Mouse (Mus musculus) midbrain, embryonic 14.5 days (tissue): ENCODE data around the gene Limch1. TPM values are rescaled to one million over a fixed set of nuclear protein-coding genes. Genes with fewer than 3 reads are reported as not detected.
A peak's percentile ranks its signal among the peaks of the same experiment; 100 is the strongest.

Experiments used
- ATAC-seq: fragments of 200-750 bp; cut with Nextera tagmentation; 2 replicates; pipeline ENCODE4 v1.8.0; 2017; ENCODE audit warnings: moderate number of reproducible peaks, moderate library complexity; ENCODE audit not compliant: low FRiP score, low TSS enrichment
- DNase-seq: peaks from one replicate; pipeline ENCODE4 v3.0.0-alpha.2; 2015
- H3K27ac ChIP-seq: fragments of 300-500 bp; sonication (generic); replicated peaks from 2 replicates; pipeline ENCODE4 v1.5.1; 2014; ENCODE audit warnings: mild to moderate bottlenecking, low read depth, low read length, moderate library complexity
- H3K27me3 ChIP-seq: fragments of 300-500 bp; sonication (generic); 2 replicates; pipeline ENCODE4 v1.6.1; 2014; ENCODE audit warnings: low read length, control low read depth, mixed read lengths; ENCODE audit not compliant: control insufficient read depth, insufficient read depth
- H3K36me3 ChIP-seq: fragments of 300-500 bp; sonication (generic); 2 replicates; pipeline ENCODE4 v1.6.1; 2014; ENCODE audit warnings: low read length, control low read depth; ENCODE audit not compliant: control insufficient read depth, insufficient read depth
- H3K4me1 ChIP-seq: fragments of 300-500 bp; sonication (generic); 2 replicates; pipeline ENCODE4 v1.6.1; 2014; ENCODE audit warnings: mild to moderate bottlenecking, antibody characterized with exemption, low read length, control low read depth; ENCODE audit not compliant: control insufficient read depth, insufficient read depth
- H3K4me2 ChIP-seq: fragments of 300-500 bp; sonication (generic); 2 replicates; pipeline ENCODE4 v1.6.1; 2014; ENCODE audit warnings: mild to moderate bottlenecking, low read length, moderate library complexity
- H3K4me3 ChIP-seq: fragments of 300-500 bp; sonication (generic); replicated peaks from 2 replicates; pipeline ENCODE4 v1.5.1; 2014; ENCODE audit warnings: low read depth, low read length
- H3K9ac ChIP-seq: fragments of 300-500 bp; sonication (generic); replicated peaks from 2 replicates; pipeline ENCODE4 v1.6.1; 2014; ENCODE audit warnings: mild to moderate bottlenecking, low read length, moderate library complexity
- H3K9me3 ChIP-seq: fragments of 300-500 bp; sonication (generic); 2 replicates; pipeline ENCODE4 v1.6.1; 2016; ENCODE audit warnings: low read length, control low read depth, mixed read lengths; ENCODE audit not compliant: control insufficient read depth
- WGBS: fragments of 180-500 bp; shearing (Covaris S2); extraction: QIAGEN DNeasy Blood & Tissue Kit; methylation state at CpG from one replicate; pipeline ENCODE4 v1.1.7; 2014; 5-methylcytosine and 5-hydroxymethylcytosine counted together
- polyA plus RNA-seq: library from polyadenylated mRNA; unstranded; fragments of >200 nt; fragmentation: Nextera tagmentation; extraction: Ambion mirVana; gene quantifications from 2 replicates; pipeline ENCODE4 v1.2.1, GENCODE M21; 2014

Gene Limch1
- 53.6 and 56.5 TPM in 2 replicates for polyA plus RNA-seq

GRCm38 (mm10) chr5:66745390-66745995 is at the start of gene Limch1:
Gene Limch1, plus strand, starts transcription at chr5:66745827.
- DNase-seq (peak; percentile 82), ATAC-seq (peak; percentile 78)
- peak within 1 kb of the TSS; percentile 76 for H3K4me3 ChIP-seq
- H3K9me3 ChIP-seq = no peaks in the 10 kb centered on the region
- peak within 1 kb of the TSS; percentile 78 for H3K9ac ChIP-seq
- H3K36me3 ChIP-seq = no peaks in the 10 kb centered on the region
- peaks cover 27% of the 10 kb centered on the region for H3K4me1 ChIP-seq
- H3K27ac ChIP-seq = peak within 1 kb of the TSS; percentile 89
- no peaks in the 10 kb centered on the region for H3K27me3 ChIP-seq
- H3K4me2 ChIP-seq = peak within 1 kb of the TSS; percentile 93
- WGBS = under 1% methylated on average over 48 of the region's 50 CpGs

GRCm38 (mm10) chr5:66697119-66697518 is 48.5 kb upstream of the Limch1 start:
- no peak for ATAC-seq
- H3K9me3 ChIP-seq = no peaks in the 10 kb centered on the region
- no peaks in the 10 kb centered on the region for H3K4me1 ChIP-seq
- H3K4me3 ChIP-seq = no peak overlapping the region
- no peaks in the 10 kb centered on the region for H3K36me3 ChIP-seq
- no peak overlapping the region for H3K4me2 ChIP-seq
- no peak overlapping the region for H3K9ac ChIP-seq
- H3K27ac ChIP-seq = no peak overlapping the region
- DNase-seq = peak; percentile 93
- no peaks in the 10 kb centered on the region for H3K27me3 ChIP-seq

- WGBS = 65% methylated on average over 6 of the region's 6 CpGs
- no peaks in the 10 kb centered on the region for H3K36me3 ChIP-seq
- no peak for DNase-seq
- no peaks in the 10 kb centered on the region for H3K27me3 ChIP-seq
- H3K9me3 ChIP-seq = no peaks in the 10 kb centered on the region
- H3K9ac ChIP-seq = no peak overlapping the region
- no peak overlapping the region for H3K27ac ChIP-seq
- ATAC-seq = no peak
- no peak overlapping the region for H3K4me2 ChIP-seq
- H3K4me1 ChIP-seq = no peaks in the 10 kb centered on the region
- no peak overlapping the region for H3K4me3 ChIP-seq
These were observed 45.7 kb upstream of the Limch1 start for GRCm38 (mm10) chr5:66699911-66700310.

GRCm38 (mm10) chr5:66701951-66702350 is 43.7 kb upstream of the Limch1 start:
- Histone ChIP-seq H3K4me1 (no peaks in the 10 kb centered on the region), H3K9me3 (no peaks in the 10 kb centered on the region), H3K9ac (no peak overlapping the region), H3K4me2 (no peak overlapping the region), H3K27me3 (no peaks in the 10 kb centered on the region), H3K4me3 (no peak overlapping the region), H3K36me3 (no peaks in the 10 kb centered on the region), H3K27ac (no peak overlapping the region)
- DNase-seq (no peak), ATAC-seq (no peak)
- 84% methylated on average over 4 of the region's 4 CpGs for WGBS

- H3K27ac ChIP-seq = no peak overlapping the region
- H3K4me2 ChIP-seq = no peak overlapping the region
- H3K9me3 ChIP-seq = no peaks in the 10 kb centered on the region
- H3K4me1 ChIP-seq = no peaks in the 10 kb centered on the region
- H3K36me3 ChIP-seq = no peaks in the 10 kb centered on the region
- no peak overlapping the region for H3K4me3 ChIP-seq
- ATAC-seq (no peak), DNase-seq (no peak)
- H3K9ac ChIP-seq = no peak overlapping the region
- 54% methylated on average over 10 of the region's 10 CpGs for WGBS
- no peaks in the 10 kb centered on the region for H3K27me3 ChIP-seq
These were observed 42.2 kb upstream of the Limch1 start for GRCm38 (mm10) chr5:66703317-66704004.

- ATAC-seq (no peak), DNase-seq (no peak)
- no peaks in the 10 kb centered on the region for H3K9me3 ChIP-seq
- no peak overlapping the region for H3K4me3 ChIP-seq
- no peak overlapping the region for H3K4me2 ChIP-seq
- 71% methylated on average over 5 of the region's 5 CpGs for WGBS
- no peaks in the 10 kb centered on the region for H3K36me3 ChIP-seq
- no peak overlapping the region for H3K9ac ChIP-seq
- H3K27ac ChIP-seq = no peak overlapping the region
- no peaks in the 10 kb centered on the region for H3K4me1 ChIP-seq
- no peaks in the 10 kb centered on the region for H3K27me3 ChIP-seq
These were observed 37.8 kb upstream of the Limch1 start for GRCm38 (mm10) chr5:66707859-66708258.

GRCm38 (mm10) chr5:66710445-66711019 is 35.1 kb upstream of the Limch1 start:
- ATAC-seq = no peak
- Histone ChIP-seq H3K4me2 (no peak overlapping the region), H3K9me3 (no peaks in the 10 kb centered on the region), H3K9ac (no peak overlapping the region), H3K27me3 (no peaks in the 10 kb centered on the region), H3K4me1 (no peaks in the 10 kb centered on the region), H3K36me3 (no peaks in the 10 kb centered on the region), H3K4me3 (no peak overlapping the region), H3K27ac (no peak overlapping the region)
- WGBS = 8% methylated on average over 4 of the region's 4 CpGs
- peak; percentile 73 for DNase-seq

- H3K4me1 ChIP-seq = no peaks in the 10 kb centered on the region
- H3K4me2 ChIP-seq = no peak overlapping the region
- no peak overlapping the region for H3K27ac ChIP-seq
- no peak overlapping the region for H3K4me3 ChIP-seq
- no peak overlapping the region for H3K9ac ChIP-seq
- DNase-seq = no peak
- H3K36me3 ChIP-seq = no peaks in the 10 kb centered on the region
- no peak for ATAC-seq
- no peaks in the 10 kb centered on the region for H3K27me3 ChIP-seq
- 79% methylated on average over 6 of the region's 6 CpGs for WGBS
- H3K9me3 ChIP-seq = no peaks in the 10 kb centered on the region
These were observed 32.8 kb upstream of the Limch1 start for GRCm38 (mm10) chr5:66712801-66713200.

- no peak for ATAC-seq
- 45% methylated on average over 4 of the region's 4 CpGs for WGBS
These were observed 30.1 kb upstream of the Limch1 start for GRCm38 (mm10) chr5:66715498-66715931.

More at GRCm38 (mm10) chr5:66715498-66715931, 30.1 kb upstream of the Limch1 start:
- no peak for DNase-seq
- Histone ChIP-seq H3K36me3 (no peaks in the 10 kb centered on the region), H3K27ac (no peak overlapping the region), H3K4me2 (no peak overlapping the region), H3K9me3 (no peaks in the 10 kb centered on the region), H3K4me1 (0 out of 2 replicates have a peak, but pooled peaks cover 3% of the 10 kb centered on the region), H3K4me3 (no peak overlapping the region), H3K9ac (no peak overlapping the region), H3K27me3 (no peaks in the 10 kb centered on the region)
